Mouse (Mus musculus): ENCODE measurements around the gene Rps6ka5.
A peak's percentile ranks its signal among the peaks of the same experiment; 100 is the strongest.

Gene Rps6ka5

GRCm38 (mm10) chr12:100529651-100530050 is 197.1 kb downstream of the Rps6ka5 start:
- no peak for DNase-seq (ENCODE audit: low spot score)

GRCm38 (mm10) chr12:100529172-100529571 is 197.6 kb downstream of the Rps6ka5 start:
- peak; percentile 82 for DNase-seq (ENCODE audit: low spot score)

DNA sequence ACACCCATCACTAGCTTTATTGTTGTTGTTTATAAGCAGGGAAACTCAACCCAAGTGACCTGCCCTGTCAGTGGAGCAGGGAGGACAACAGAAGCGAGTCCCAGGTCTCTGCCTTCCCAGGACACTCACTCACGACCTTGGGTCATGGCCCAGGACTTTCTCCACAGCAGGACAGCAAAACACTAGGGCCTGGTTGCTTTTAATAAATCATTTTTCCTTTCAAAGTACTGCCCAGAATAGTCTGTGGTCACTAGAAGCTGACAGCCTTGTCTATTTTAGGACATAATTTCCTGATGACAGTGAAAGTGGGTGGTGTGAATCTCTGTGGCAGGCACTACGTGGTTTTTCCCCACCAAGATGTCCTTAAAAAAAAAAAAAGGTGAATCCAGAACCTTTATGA is 198.5 kb downstream of the Rps6ka5 start:
- peak; percentile 50 for DNase-seq (ENCODE audit: low spot score)

- no peak for DNase-seq (ENCODE audit: low spot score)
Measured at GRCm38 (mm10) chr12:100527753-100528152, 199.0 kb downstream of the Rps6ka5 start.

DNA sequence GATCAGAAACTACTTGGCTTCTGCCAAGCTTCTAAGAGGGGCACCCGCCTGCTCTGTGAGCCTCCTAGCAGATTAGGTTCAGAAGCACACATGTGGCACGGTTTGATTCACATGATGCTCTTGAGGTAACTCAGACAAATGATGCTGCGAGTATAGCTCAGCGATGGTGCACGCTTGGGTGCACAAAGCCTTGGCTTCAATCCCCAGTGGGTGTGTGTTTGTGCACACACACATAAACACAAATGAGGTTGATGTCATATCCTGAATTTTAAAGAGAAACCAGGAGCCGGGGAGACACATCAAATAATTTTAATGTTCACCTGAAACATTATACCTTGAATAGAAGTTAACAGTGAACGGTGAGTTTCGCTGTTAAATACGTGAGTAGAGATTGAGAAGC is 199.5 kb downstream of the Rps6ka5 start:
- no peak for DNase-seq (ENCODE audit: low spot score)

- peak; percentile 43 for DNase-seq (ENCODE audit: low spot score)
Measured at GRCm38 (mm10) chr12:100525939-100526338, 200.8 kb downstream of the Rps6ka5 start.

GRCm38 (mm10) chr12:100520794-100521186 is 206.0 kb downstream of the Rps6ka5 start, which contains the start of gene Ttc7b:
Gene Ttc7b, minus strand, starts transcription at chr12:100520826.
- peak; percentile 35 for DNase-seq (ENCODE audit: low spot score)

DNA sequence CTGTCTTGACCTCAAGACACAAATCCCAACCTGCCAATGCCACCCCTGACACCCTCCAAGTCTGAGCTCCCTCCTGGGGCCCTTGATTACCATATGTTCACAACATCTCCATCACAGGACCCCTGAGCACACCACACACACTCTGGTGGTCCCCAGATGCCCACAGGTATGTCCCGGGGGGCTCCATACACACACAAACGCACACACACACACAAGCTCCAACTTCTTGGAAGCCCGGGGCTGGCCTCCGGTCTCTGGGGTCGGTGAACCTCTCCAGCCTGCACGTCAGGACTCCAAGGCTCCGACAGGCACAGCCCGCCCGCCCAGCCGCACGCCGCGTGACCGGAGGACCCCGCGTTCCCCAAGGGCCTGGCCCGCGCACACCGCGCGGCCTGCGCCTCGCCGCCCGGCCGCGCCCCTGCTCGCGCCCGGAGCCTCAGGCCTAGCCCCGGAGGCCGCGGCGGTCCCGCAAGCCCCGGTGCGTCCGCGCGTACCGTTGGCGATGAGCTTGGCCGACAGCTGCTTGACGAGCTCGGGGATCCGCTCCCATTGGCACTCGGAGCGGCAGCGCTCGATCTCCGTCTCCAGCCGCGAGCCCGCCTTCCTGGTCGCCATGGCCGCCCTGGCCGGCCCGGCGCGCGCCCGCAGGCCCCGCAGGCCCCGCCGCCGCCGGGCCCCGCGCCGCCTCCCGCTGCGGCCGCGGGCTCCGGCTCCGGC is 206.5 kb downstream of the Rps6ka5 start:
- DNase-seq (ENCODE audit: low spot score) = peak; percentile 28

GRCm38 (mm10) chr12:100519684-100520076 is 207.1 kb downstream of the Rps6ka5 start:
- DNase-seq (ENCODE audit: low spot score) = peak; percentile 76

DNA sequence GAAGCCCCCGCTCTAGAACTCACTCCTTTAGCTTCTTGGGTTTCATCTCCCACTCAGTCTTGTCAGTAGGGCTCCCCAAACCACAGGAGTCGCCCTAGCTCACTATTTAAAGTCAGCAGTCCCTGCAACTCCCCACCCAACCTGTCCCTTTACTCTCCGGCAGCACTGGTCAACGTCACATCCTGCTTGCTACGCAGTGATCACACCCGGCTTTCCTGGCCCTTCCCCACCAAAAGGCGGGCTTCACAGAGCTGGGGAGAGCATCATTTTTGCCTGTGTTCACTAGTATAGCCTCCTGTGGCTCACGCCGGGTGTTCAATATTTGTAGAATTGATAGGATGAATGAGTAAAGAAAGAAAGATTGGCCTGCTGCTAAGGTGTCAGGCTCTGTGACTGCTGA is 209.4 kb downstream of the Rps6ka5 start:
- no peak for DNase-seq (ENCODE audit: low spot score)

- DNase-seq (ENCODE audit: low spot score) = peak; percentile 21
Measured at GRCm38 (mm10) chr12:100516161-100516838, 210.5 kb downstream of the Rps6ka5 start.

DNA sequence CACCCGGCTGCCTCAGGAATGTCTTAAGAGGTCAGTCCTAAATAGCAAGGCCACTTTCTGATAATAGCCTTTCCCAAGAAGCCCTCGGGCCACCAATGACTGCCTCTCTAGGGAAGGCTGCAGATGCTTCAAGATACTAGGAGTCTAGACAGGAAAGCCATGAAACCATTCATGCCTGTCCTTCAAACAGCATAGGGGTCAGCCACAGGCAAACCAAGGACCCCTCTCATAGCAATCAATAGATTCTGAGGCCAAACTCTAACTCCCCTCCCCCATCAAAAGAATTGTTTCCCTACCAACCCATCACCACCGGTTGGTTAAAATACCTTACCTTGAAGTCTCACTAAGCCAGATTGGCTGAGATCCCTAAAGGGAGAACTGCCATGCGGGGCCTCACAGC is 211.3 kb downstream of the Rps6ka5 start:
- no peak for DNase-seq (ENCODE audit: low spot score)

- DNase-seq (ENCODE audit: low spot score) = no peak
Measured at GRCm38 (mm10) chr12:100514611-100515010, 212.2 kb downstream of the Rps6ka5 start.

GRCm38 (mm10) chr12:100513131-100513530 is 213.7 kb downstream of the Rps6ka5 start:
- DNase-seq (ENCODE audit: low spot score) = peak; percentile 12

DNA sequence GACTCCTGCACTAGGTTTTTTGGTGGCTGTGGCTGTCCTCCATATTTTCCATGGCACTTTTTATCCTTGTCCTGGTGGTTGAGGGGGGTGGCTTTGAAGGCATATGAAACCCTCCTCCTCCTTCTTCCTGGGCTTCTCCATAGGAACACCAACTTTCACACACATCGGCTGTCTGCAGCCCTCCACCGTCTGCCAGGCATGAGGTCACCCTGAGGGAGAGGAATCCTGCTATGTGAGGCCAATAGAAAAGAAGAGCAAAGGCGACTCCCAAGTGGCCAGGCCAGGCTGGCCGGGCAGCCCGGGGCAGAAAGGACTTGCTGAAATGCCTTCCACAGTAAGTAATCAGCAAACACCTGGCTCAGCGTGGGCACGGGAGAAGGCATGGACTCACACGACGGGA is 214.1 kb downstream of the Rps6ka5 start:
- DNase-seq (ENCODE audit: low spot score) = peak; percentile 76

DNA sequence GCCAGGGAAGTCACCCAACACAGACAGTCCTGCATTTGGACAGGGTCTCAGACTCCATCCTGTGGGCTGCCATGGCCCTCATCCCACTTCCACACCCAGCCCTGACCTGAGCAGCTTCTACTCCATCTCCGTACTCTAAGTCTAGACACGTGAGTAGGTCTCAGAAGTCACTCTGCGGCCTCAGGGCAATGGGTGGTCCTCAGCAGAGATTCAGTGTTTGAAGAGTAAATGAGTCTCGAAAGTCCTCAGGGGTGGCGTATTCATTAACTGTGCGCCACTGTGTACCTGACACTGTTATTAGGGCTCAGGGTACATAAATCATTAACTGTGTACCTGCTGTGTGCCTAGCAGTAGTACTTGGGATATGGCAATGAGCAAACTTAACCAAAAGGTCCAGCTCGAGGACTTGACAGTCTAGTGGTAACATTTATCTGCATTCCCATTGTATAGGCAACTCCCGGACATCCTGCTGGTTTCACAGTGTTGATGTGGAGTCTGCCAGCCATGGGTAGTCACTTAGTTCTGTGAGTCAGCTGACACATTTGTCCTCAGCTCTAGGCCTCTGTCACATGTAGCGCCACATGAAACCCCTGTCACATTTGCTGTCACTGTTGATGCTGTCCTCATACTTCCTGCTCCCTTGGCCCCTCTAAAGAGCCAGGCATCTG is 217.0 kb downstream of the Rps6ka5 start:
- DNase-seq (ENCODE audit: low spot score) = no peak

- no peak for DNase-seq (ENCODE audit: low spot score)
Measured at GRCm38 (mm10) chr12:100508668-100509067, 218.1 kb downstream of the Rps6ka5 start.

DNA sequence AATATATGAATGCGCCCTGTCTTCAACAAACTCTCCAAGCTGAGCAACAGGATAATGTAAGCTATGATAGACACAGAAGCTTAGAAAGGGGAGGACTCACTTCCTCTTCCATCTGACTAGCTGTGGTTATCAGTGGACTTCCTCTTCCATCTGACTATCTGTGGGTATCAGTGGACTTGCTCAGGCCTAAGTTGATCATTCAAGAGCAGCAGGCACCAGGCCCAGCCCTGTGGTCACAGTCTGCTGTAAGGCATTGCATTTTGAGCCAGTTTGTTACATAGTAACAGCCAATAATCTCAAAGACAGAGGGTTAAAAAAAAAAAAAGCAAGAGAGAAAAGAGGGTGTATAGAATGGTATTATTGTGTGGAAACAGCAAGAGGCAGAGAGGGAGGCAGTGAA is 221.3 kb downstream of the Rps6ka5 start:
- no peak for DNase-seq (ENCODE audit: low spot score)

DNA sequence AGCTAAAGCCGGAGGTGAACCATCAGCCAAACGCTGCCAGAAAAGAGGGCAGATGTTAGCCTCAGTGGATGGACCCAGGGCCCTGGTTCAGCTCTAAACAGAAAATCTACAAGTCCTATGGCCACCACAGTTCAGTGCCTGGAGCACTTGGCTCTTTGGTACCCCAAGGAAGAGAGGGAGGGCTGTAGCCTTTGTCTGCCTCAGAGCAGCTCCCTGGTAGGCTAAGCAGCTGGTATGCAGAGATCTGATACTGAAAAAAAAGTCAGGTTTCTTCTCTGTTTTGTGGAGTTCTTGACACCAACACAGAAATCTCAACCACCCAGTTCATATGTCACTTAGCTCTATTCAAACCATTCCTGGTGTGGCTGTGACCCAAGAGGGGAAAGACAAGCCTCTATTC is 222.2 kb downstream of the Rps6ka5 start:
- no peak for DNase-seq (ENCODE audit: low spot score)

GRCm38 (mm10) chr12:100503659-100504058 is 223.1 kb downstream of the Rps6ka5 start:
- DNase-seq (ENCODE audit: low spot score) = no peak

- no peak for DNase-seq (ENCODE audit: low spot score)
Measured at GRCm38 (mm10) chr12:100502544-100502943, 224.2 kb downstream of the Rps6ka5 start.

- DNase-seq (ENCODE audit: low spot score) = no peak
Measured at GRCm38 (mm10) chr12:100501261-100501660, 225.5 kb downstream of the Rps6ka5 start.

GRCm38 (mm10) chr12:100499469-100499868 is 227.3 kb downstream of the Rps6ka5 start:
- DNase-seq (ENCODE audit: low spot score) = no peak
